Mouse (Mus musculus) E14TG2a.4 (cell line): ENCODE measurements around the gene Acat3.
A peak's percentile ranks its signal among the peaks of the same experiment; 100 is the strongest.
"Not testable (repeated sequence)": the region's sequence is repeated elsewhere in the genome, so short reads cannot be mapped to it uniquely, and the experiment has no call there.

ENCODE experiments used
- H3K27me3 ChIP-seq: 2 replicates; pipeline ENCODE4 v1.6.1; 2014; ENCODE audit warnings: low read length, control low read depth; ENCODE audit not compliant: insufficient read depth
- H3K36me3 ChIP-seq: 2 replicates; pipeline ENCODE4 v1.6.1; 2014; ENCODE audit warnings: low read length, control low read depth; ENCODE audit not compliant: insufficient read depth
- H3K4me1 ChIP-seq: replicated peaks from 2 replicates; pipeline ENCODE4 v1.6.1; 2014; ENCODE audit warnings: low read depth, low read length, control low read depth
- H3K4me3 ChIP-seq: replicated peaks from 2 replicates; pipeline ENCODE4 v1.5.1; 2014; ENCODE audit warnings: mild to moderate bottlenecking, low read length
- H3K9me3 ChIP-seq: 2 replicates; pipeline ENCODE4 v1.6.1; 2014; ENCODE audit warnings: low read length, control low read depth
- CTCF ChIP-seq: conservative IDR thresholded peaks from 2 replicates; pipeline ENCODE4 v1.5.1; 2014; ENCODE audit warnings: low read length
- NANOG ChIP-seq: IDR thresholded peaks from 2 replicates; pipeline ENCODE4 v1.6.1; 2014; ENCODE audit warnings: borderline replicate concordance, low read length, mixed read lengths
- POU5F1 ChIP-seq: IDR thresholded peaks from 2 replicates; pipeline ENCODE4 v1.6.1; 2014; ENCODE audit warnings: low read length, borderline replicate concordance

Gene Acat3

DNA sequence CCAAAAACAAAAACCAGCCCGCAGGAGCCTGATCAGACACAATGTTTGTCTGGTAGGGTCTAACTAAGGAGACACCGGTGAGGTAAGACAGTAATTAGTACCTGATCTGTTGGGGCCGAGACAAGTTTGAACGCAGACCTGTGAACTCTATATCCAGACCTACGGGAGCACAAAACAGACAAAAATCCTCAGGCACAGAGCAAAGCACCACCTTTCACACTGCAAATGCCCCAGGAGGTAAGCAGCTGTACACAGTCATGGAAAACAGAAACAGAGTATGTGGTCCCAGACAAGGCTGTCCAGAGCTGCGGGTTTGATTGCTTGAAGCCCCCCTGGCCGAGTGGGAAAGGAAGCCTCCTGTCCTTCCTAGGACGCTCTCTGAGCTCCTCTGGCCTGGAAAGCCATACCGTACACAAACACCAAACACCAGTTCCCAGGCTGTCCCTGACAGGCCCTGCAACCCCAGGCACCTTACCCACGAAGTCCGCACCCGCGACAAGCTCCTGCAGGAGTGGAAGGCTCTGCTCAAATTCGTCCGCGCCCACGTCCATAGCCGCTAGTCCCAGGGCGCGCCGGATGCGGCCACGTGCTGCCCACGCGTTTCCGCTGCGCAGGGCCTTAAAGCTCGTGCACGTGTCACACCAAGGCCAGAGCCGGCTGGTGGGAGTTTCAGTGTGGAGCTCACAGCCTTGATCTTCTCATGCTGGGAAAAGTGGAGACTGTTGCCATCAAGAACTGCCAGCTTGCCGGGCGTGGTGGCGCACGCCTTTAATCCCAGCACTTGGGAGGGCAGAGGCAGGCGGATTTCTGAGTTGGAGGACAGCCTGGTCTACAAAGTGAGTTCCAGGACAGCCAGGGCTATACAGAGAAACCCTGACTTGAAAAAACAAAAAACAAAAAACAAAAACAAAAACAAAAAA is 30.8 kb downstream of the Acat3 start, which contains the start of gene Pnldc1:
Gene Pnldc1, minus strand, starts transcription at position 870 of the 920 bp plus-strand sequence.
- peaks cover 49% of the 10 kb centered on the region for H3K4me1 ChIP-seq
- H3K36me3 ChIP-seq, result peaks cover 70% of the 10 kb centered on the region
- peak within 1 kb of the TSS; percentile 85 for H3K4me3 ChIP-seq
- no peak for TF ChIP-seq POU5F1
- no peak for TF ChIP-seq CTCF
- no peak for TF ChIP-seq NANOG
- H3K27me3 ChIP-seq, result no peaks in the 10 kb centered on the region
- H3K9me3 ChIP-seq, result no peaks in the 10 kb centered on the region

DNA sequence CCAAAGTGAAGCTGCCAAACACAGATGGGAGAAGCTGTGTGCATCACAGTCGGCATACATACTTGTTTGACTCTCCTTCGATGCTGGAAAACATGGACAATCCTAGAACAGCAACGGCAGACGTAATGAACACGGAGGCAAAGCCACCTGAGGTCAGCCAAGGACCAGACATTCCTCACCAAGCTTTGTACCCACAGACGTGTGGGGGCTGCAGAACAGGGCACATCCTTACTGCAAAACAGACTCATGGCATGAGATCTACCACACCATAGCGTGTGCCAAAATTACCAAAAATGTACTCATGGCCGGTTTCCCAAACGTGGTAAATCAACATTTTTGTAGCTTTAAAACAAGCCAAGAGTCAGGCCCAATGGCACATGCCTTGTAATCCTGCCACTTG is 34.0 kb downstream of the Acat3 start:
- TF ChIP-seq POU5F1 (no peak), NANOG (no peak), CTCF (no peak)
- H3K36me3 ChIP-seq, result peaks cover 66% of the 10 kb centered on the region
- peaks cover 44% of the 10 kb centered on the region for H3K4me1 ChIP-seq
- H3K9me3 ChIP-seq, result no peaks in the 10 kb centered on the region
- H3K4me3 ChIP-seq, result no peak overlapping the region
- no peaks in the 10 kb centered on the region for H3K27me3 ChIP-seq

DNA sequence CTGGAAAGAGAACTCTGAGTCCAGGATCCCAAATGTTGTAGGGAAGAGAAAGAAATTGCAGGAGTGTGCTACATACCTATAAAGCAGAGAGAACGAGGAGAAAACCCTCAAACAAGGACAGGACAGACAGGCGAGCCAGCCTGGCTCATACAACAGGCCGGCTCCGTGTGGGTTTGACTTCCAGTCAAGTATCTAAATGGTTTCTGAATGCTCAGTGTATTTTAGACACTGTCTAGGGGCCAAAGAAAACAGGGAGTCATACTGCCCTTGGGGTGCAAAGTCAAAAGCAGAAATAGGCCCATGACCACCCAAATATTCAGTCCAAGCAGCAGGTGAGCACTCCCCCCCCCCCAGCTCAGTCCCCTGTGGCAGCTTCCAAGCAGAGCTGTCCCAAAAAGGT is 34.6 kb downstream of the Acat3 start:
- no peaks in the 10 kb centered on the region for H3K27me3 ChIP-seq
- H3K36me3 ChIP-seq, result peaks cover 66% of the 10 kb centered on the region
- no peaks in the 10 kb centered on the region for H3K9me3 ChIP-seq
- no peak for TF ChIP-seq CTCF
- peaks cover 44% of the 10 kb centered on the region for H3K4me1 ChIP-seq
- no peak overlapping the region for H3K4me3 ChIP-seq

DNA sequence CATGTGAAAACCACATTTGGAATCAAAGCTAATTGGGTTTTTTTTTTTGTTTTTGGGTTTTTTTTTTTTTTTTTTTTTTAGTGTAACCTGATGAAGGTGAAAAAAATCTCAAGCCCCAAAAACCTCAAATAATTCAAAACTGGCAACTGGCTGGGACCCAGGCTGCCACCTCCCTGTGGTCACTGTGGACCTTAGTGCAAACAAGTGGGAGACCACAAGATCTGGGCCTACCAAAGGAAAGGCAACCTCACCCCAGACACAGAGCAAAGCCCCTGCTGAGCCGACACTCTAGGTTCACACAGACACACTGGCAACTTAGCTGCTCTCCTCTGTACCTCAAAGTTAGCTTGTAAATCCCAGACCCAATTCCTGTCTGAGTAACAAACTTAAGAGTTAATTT is 36.1 kb downstream of the Acat3 start:
- H3K4me1 ChIP-seq, result peaks cover 31% of the 10 kb centered on the region
- H3K27me3 ChIP-seq, result no peaks in the 10 kb centered on the region
- no peaks in the 10 kb centered on the region for H3K9me3 ChIP-seq
- TF ChIP-seq POU5F1, result no peak
- TF ChIP-seq CTCF, result no peak
- TF ChIP-seq NANOG, result no peak
- peaks cover 77% of the 10 kb centered on the region for H3K36me3 ChIP-seq
- H3K4me3 ChIP-seq, result no peak overlapping the region

DNA sequence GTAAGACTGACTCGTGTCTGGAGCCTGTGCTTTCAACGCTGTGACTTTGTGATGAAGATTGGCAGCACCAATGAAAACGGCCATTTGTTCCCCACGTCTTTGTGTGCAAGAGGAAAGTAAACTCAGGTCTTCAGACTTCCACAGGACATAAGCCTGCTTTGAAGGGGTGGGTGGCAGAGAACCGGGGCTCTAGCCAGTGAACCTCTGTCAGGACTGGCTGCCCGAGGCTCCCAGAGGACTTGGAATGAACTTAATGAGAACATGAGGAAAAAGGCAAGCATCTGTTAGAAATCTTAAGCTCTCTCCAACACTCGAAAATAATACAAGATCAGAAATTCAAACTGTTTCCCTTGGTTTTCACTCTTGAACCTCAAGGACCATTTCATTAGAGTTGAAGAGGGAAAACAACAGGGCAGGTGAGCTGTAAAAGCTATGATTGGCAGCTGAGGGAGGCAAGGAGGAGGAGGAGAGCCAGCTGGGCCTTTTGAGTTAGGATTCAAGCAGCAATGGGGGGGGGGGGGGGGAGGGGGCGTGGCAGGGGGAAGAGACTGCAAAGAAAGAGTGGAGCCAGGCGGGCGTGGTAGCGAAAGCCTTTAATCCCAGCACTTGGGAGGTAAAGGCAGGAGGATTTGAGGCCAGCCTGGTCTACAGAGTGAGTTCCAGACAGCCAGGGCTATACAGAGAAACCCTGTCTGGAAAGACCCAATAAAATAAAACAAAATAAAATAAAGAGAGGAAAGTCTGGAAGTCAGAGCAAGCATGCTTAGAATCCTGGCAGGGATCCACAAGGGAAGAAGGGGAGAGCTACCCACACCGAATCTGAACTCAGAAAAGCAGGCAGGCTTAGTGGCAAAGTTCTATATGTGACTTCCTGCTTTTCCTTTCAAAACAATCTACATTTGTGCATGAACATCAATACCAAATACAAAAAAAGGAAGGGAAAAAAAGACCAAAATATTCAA is 36.7 kb downstream of the Acat3 start:
- H3K27me3 ChIP-seq, result no peaks in the 10 kb centered on the region
- H3K4me3 ChIP-seq, result no peak overlapping the region
- H3K4me1 ChIP-seq, result peaks cover 31% of the 10 kb centered on the region
- TF ChIP-seq POU5F1 (no peak), CTCF (no peak), NANOG (no peak)
- no peaks in the 10 kb centered on the region for H3K9me3 ChIP-seq
- peaks cover 83% of the 10 kb centered on the region for H3K36me3 ChIP-seq

DNA sequence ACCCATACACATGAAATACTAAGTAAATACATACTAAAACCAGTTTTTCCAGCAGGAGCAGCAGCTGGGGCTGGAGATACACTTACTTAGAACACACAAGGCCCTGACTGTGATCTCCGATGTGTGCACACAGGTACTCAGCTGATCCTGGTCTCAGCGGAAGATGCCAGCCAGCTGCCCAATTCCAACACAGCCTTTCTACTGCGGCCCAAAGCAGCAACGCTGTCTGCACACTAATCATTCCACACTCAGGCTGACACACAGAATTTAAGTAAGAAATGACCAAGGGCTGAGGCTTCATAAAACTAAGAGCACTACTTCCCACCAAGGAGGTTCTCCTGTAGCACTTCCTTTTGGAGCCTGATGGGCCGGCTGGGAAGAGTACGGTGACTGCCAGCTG is 38.1 kb downstream of the Acat3 start:
- H3K4me3 ChIP-seq, result no peak overlapping the region

DNA sequence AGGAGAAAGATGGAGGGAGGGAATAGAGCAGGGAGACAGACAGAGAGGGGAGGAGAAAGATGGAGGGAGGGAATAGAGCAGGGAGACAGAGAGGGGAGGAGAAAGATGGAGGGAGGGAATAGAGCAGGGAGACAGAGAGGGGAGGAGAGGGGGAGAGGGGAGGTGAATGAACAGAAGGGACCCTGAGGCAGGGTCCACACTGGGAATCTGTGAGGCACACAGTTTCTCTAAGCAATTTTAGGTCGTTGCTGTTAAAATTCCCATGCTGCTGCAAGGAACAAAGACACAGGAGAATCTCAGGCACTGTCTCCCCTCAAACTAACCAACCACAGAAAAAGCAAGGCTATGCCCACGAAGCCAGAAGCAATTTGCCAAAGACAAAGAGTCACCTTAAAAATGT is 41.8 kb downstream of the Acat3 start:
- not testable (repeated sequence) for H3K4me3 ChIP-seq, H3K9me3 ChIP-seq, H3K27me3 ChIP-seq
- Histone ChIP-seq H3K4me1 (peaks cover 34% of the 10 kb centered on the region), H3K36me3 (peaks cover 93% of the 10 kb centered on the region)

More for the DNA sequence above, 38.1 kb downstream of the Acat3 start:
- Histone ChIP-seq H3K36me3 (peaks cover 84% of the 10 kb centered on the region), H3K9me3 (no peaks in the 10 kb centered on the region), H3K4me1 (peaks cover 33% of the 10 kb centered on the region), H3K27me3 (no peaks in the 10 kb centered on the region)
- no peak for TF ChIP-seq POU5F1
- TF ChIP-seq CTCF, result no peak
- no peak for TF ChIP-seq NANOG

DNA sequence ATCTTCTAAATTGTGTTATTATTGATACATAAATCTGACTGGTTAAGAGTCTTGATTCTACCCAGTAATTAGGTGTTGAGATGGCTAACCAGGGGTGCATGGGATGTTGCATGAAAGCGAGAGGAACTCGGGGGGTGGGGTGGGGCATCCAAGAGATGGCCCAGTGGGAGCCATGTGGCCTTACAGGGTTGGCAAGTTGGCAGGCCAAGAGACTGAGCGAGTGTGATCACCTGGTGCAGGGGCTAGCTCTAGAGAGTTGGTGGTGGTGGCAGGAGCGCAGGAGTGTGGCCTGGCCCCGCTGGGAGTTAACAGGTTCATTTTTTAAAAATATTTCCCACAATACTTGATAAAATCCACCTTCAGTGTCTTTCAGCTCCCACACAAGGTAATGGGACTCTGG is 42.7 kb downstream of the Acat3 start:
- H3K27me3 ChIP-seq, result no peaks in the 10 kb centered on the region
- TF ChIP-seq NANOG, result no peak
- no peak for TF ChIP-seq POU5F1
- no peak for TF ChIP-seq CTCF
- H3K4me1 ChIP-seq, result peaks cover 34% of the 10 kb centered on the region
- no peaks in the 10 kb centered on the region for H3K9me3 ChIP-seq
- peaks cover 93% of the 10 kb centered on the region for H3K36me3 ChIP-seq
- no peak overlapping the region for H3K4me3 ChIP-seq
